Mouse (Mus musculus) spleen, adult 2 months (tissue): ENCODE measurements around the gene Pcsk4. TPM values are rescaled to one million over a fixed set of nuclear protein-coding genes. Genes with fewer than 3 reads are reported as not detected.

Source experiments
- DNase-seq, 2 experiments: peaks; one replicate each; pipeline versions ENCODE4 v3.0.0 to v3.0.0-alpha.2; 2012 to 2021; ENCODE audit warnings: low spot score in 2 of 2, low read depth in 1 of 2
- H3K27ac ChIP-seq: fragments of 200-500 bp; 2 replicates; pipeline ENCODE4 v1.5.1; 2012; ENCODE audit warnings: low read length, inconsistent platforms; ENCODE audit not compliant: insufficient read depth
- H3K27me3 ChIP-seq: fragments of 200-500 bp; 2 replicates; pipeline ENCODE4 v1.6.1; 2012; ENCODE audit warnings: mild to moderate bottlenecking, moderate library complexity, low read length, inconsistent platforms; ENCODE audit not compliant: control insufficient read depth, insufficient read depth
- H3K36me3 ChIP-seq: fragments of 200-500 bp; 2 replicates; pipeline ENCODE4 v1.6.1; 2012; ENCODE audit warnings: mild to moderate bottlenecking, low read length, inconsistent platforms; ENCODE audit not compliant: control insufficient read depth, insufficient read depth
- H3K4me1 ChIP-seq: fragments of 200-500 bp; 2 replicates; pipeline ENCODE4 v1.6.1; 2011; ENCODE audit warnings: inconsistent platforms; ENCODE audit not compliant: control insufficient read depth, insufficient read depth, insufficient read length
- H3K4me3 ChIP-seq: fragments of 200-500 bp; 2 replicates; pipeline ENCODE4 v1.5.1; 2011; ENCODE audit warnings: mild to moderate bottlenecking, inconsistent platforms; ENCODE audit not compliant: insufficient read depth, insufficient read length; ENCODE audit errors: extremely low read depth
- CTCF ChIP-seq: fragments of 200-500 bp; IDR thresholded peaks from 2 replicates; pipeline ENCODE4 v1.5.1; 2011; ENCODE audit warnings: mild to moderate bottlenecking, inconsistent platforms; ENCODE audit not compliant: insufficient read depth, insufficient read length, insufficient replicate concordance; ENCODE audit errors: extremely low read depth
- POLR2A ChIP-seq: fragments of 200-500 bp; IDR thresholded peaks from 2 replicates; pipeline ENCODE4 v1.6.1; 2011; ENCODE audit warnings: low read depth, low read length, inconsistent platforms
- WGBS: fragments of 180-500 bp; shearing (Covaris S2); methylation state at CpG from one replicate; pipeline ENCODE4 v1.1.7; 2018; 5-methylcytosine and 5-hydroxymethylcytosine counted together
- polyA plus RNA-seq: library from polyadenylated mRNA; depleted of rRNA; stranded (reverse); fragments of >200 nt; gene quantifications from 2 replicates; pipeline ENCODE4 v1.2.3, GENCODE M21; 2012

Pcsk4 gene
- polyA plus RNA-seq, 1 experiment: 6.2 TPM

GRCm38 (mm10) chr10:80342749-80343424 is 13.6 kb upstream of the Pcsk4 start:
- no peak for TF ChIP-seq POLR2A
- TF ChIP-seq CTCF: no peak
- no peak overlapping the region for H3K27ac ChIP-seq
- H3K4me3 ChIP-seq: no peak overlapping the region
- no peaks in the 10 kb centered on the region for H3K36me3 ChIP-seq
- peak; percentile 32 to 41 for DNase-seq
- WGBS: 1% methylated on average over 31 of the region's 33 CpGs
- H3K27me3 ChIP-seq: peaks cover 30% of the 10 kb centered on the region
- H3K4me1 ChIP-seq: peaks cover 25% of the 10 kb centered on the region

GRCm38 (mm10) chr10:80342305-80342748 is 13.0 kb upstream of the Pcsk4 start:
- Histone ChIP-seq H3K27me3 (peaks cover 26% of the 10 kb centered on the region), H3K4me3 (no peak overlapping the region), H3K4me1 (peaks cover 25% of the 10 kb centered on the region), H3K27ac (no peak overlapping the region), H3K36me3 (no peaks in the 10 kb centered on the region)
- DNase-seq: no peak
- TF ChIP-seq CTCF (no peak), POLR2A (no peak)
- 7% methylated on average over 26 of the region's 26 CpGs for WGBS

DNA sequence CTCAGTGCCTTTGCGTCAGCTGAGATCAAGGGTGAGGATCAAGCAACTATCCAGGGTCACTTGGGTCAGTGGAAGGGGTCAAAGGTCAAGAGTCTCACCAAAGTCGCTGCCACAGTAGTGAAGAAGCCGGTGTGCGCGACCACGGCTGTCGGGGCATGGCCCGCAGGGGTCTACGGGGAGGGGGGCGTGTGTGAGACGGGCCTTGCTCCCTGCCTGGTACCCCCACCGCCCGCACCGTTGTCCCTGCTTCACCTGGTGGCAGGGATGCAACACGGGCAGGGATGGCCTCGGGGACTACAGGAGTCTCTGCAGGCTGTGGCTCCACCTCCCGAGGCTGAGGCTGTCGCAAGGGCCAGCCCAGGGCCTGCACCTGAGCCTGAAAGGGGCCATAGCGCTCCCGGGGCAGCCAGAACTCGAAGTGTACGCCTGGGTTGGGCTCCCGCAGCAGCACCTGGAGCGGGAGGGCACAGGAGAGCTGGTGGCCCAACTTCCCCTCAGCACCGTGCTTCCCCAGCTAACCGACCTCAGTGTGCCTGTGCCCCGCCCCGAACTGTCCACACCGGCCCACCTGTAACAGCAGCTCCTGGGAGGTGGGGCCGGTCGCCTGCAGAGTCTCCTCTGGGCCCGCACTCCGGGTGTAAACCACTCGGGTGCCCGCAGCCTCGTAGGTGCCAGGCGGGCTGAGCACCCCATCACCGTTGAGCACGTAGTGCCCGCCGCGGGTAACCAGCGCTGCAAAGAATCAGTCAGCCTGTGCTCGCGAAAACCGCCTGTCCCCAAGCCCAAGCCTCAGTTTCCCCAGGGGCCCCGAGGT is 12.4 kb upstream of the Pcsk4 start:
- peaks cover 23% of the 10 kb centered on the region for H3K27me3 ChIP-seq
- H3K36me3 ChIP-seq: no peaks in the 10 kb centered on the region
- H3K27ac ChIP-seq: no peak overlapping the region
- TF ChIP-seq POLR2A (no peak), CTCF (no peak)
- peaks cover 25% of the 10 kb centered on the region for H3K4me1 ChIP-seq
- H3K4me3 ChIP-seq: no peak overlapping the region
- no peak for DNase-seq
- WGBS: 12% methylated on average over 47 of the region's 47 CpGs

GRCm38 (mm10) chr10:80341026-80341425 is 11.7 kb upstream of the Pcsk4 start:
- no peak for TF ChIP-seq POLR2A
- TF ChIP-seq CTCF: no peak
- no peaks in the 10 kb centered on the region for H3K36me3 ChIP-seq
- H3K27me3 ChIP-seq: peaks cover 23% of the 10 kb centered on the region
- H3K27ac ChIP-seq: no peak overlapping the region
- H3K4me3 ChIP-seq: no peak overlapping the region
- WGBS: 64% methylated on average over 21 of the region's 21 CpGs
- peaks cover 25% of the 10 kb centered on the region for H3K4me1 ChIP-seq
- DNase-seq: no peak

GRCm38 (mm10) chr10:80339941-80340750 is 10.8 kb upstream of the Pcsk4 start:
- no peak for TF ChIP-seq POLR2A
- peak; percentile 67; the same call in 1 of the 2 replicates for TF ChIP-seq CTCF
- DNase-seq: peak; percentile 59 to 78

DNA sequence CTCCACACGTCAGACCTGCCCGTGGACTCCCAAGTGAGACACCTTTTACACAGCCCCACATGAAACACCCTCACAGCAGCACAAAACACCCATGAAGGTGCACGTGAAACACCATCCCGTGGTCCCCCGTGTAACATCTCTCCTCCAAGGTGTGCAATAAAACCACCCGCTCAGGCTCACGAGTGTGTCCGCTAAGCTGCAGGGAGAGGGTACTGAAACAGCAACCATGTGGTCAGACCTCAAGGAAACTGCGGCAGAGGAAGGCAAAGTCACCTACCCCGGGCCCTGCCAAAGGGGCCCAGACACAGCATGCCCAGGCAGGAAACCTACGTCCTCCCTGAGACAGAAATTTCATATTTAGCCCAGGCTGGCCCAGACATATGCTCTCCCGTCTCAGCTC is 7.0 kb upstream of the Pcsk4 start:
- Histone ChIP-seq H3K4me1 (peaks cover 3% of the 10 kb centered on the region; the same call in 1 of the 2 replicates), H3K36me3 (no peaks in the 10 kb centered on the region), H3K27me3 (peaks cover under 1% of the 10 kb centered on the region; the same call in 1 of the 2 replicates), H3K4me3 (no peak overlapping the region), H3K27ac (no peak overlapping the region)
- no peak for TF ChIP-seq POLR2A
- TF ChIP-seq CTCF: no peak
- WGBS: 56% methylated on average over 12 of the region's 12 CpGs
- no peak for DNase-seq

More at GRCm38 (mm10) chr10:80339941-80340750, 10.8 kb upstream of the Pcsk4 start:
- H3K36me3 ChIP-seq: no peaks in the 10 kb centered on the region
- H3K27me3 ChIP-seq: peaks cover 19% of the 10 kb centered on the region
- peaks cover 25% of the 10 kb centered on the region for H3K4me1 ChIP-seq
- no peak overlapping the region for H3K27ac ChIP-seq
- no peak overlapping the region for H3K4me3 ChIP-seq
- WGBS: 14% methylated on average over 19 of the region's 19 CpGs
